Mouse (Mus musculus) kidney, postnatal 36 days (tissue): ENCODE data around the gene Tpte.
A peak's percentile ranks its signal among the peaks of the same experiment; 100 is the strongest.

Experiments
- DNase-seq, 2 experiments: peaks; one replicate each; pipeline ENCODE4 v3.0.0; 2021 to 2022; ENCODE audit warnings: mixed read lengths in 2 of 2

Tpte gene

GRCm38 (mm10) chr8:22282999-22283491 lies at the start of gene Tpte:
Gene Tpte, plus strand, starts transcription at chr8:22283441.
- DNase-seq: no peak

- no peak for DNase-seq
Measured at GRCm38 (mm10) chr8:22242986-22243385, 40.3 kb upstream of the Tpte start.

GRCm38 (mm10) chr8:22245663-22246062 lies 37.6 kb upstream of the Tpte start:
- no peak for DNase-seq

GRCm38 (mm10) chr8:22247956-22248355 lies 35.3 kb upstream of the Tpte start:
- no peak for DNase-seq

- DNase-seq: no peak
Measured at GRCm38 (mm10) chr8:22249080-22249479, 34.2 kb upstream of the Tpte start.

GRCm38 (mm10) chr8:22258946-22259450 lies 24.2 kb upstream of the Tpte start:
- DNase-seq: peak; percentile 6 to 9

- no peak for DNase-seq
Measured at GRCm38 (mm10) chr8:22259531-22259930, 23.7 kb upstream of the Tpte start.

- peak; percentile 8 to 10 for DNase-seq
Measured at GRCm38 (mm10) chr8:22260091-22260722, 23.0 kb upstream of the Tpte start.

- DNase-seq: no peak
Measured at GRCm38 (mm10) chr8:22262267-22262666, 21.0 kb upstream of the Tpte start.

GRCm38 (mm10) chr8:22264292-22264691 lies 18.9 kb upstream of the Tpte start:
- no peak for DNase-seq

GRCm38 (mm10) chr8:22264787-22265186 lies 18.5 kb upstream of the Tpte start:
- peak; percentile 20 to 43 for DNase-seq

GRCm38 (mm10) chr8:22265194-22265593 lies 18.0 kb upstream of the Tpte start:
- no peak for DNase-seq

- no peak for DNase-seq
Measured at GRCm38 (mm10) chr8:22266809-22267208, 16.4 kb upstream of the Tpte start.

GRCm38 (mm10) chr8:22273142-22273541 lies 10.1 kb upstream of the Tpte start:
- no peak for DNase-seq

- DNase-seq: no peak
Measured at GRCm38 (mm10) chr8:22274641-22275040, 8.6 kb upstream of the Tpte start.

- DNase-seq: peak; percentile 61 to 70
Measured at GRCm38 (mm10) chr8:22302326-22302725, 19.1 kb downstream of the Tpte start.

GRCm38 (mm10) chr8:22302896-22303306 lies 19.7 kb downstream of the Tpte start:
- DNase-seq: peak; percentile 49 to 68

- peak; percentile 8 to 13 for DNase-seq
Measured at GRCm38 (mm10) chr8:22304045-22304444, 20.8 kb downstream of the Tpte start.

- peak; percentile 64 to 80 for DNase-seq
Measured at GRCm38 (mm10) chr8:22306999-22307398, 23.8 kb downstream of the Tpte start.

GRCm38 (mm10) chr8:22311446-22311845 lies 28.2 kb downstream of the Tpte start:
- peak; percentile 17 to 61 for DNase-seq

GRCm38 (mm10) chr8:22335426-22335825 lies 52.2 kb downstream of the Tpte start:
- DNase-seq: no peak

- DNase-seq: no peak
Measured at GRCm38 (mm10) chr8:22359359-22359758, 76.1 kb downstream of the Tpte start.

GRCm38 (mm10) chr8:22359882-22360281 lies 76.6 kb downstream of the Tpte start:
- no peak for DNase-seq

- peak in 1 of 2 experiments; percentile 54 for DNase-seq
Measured at GRCm38 (mm10) chr8:22376311-22376710, 93.1 kb downstream of the Tpte start.

GRCm38 (mm10) chr8:22376903-22377302 lies 93.7 kb downstream of the Tpte start:
- peak; percentile 48 to 76 for DNase-seq
